Comparison of ENCODE assay signal across 8 mouse cellular contexts in the genomic region with DNA sequence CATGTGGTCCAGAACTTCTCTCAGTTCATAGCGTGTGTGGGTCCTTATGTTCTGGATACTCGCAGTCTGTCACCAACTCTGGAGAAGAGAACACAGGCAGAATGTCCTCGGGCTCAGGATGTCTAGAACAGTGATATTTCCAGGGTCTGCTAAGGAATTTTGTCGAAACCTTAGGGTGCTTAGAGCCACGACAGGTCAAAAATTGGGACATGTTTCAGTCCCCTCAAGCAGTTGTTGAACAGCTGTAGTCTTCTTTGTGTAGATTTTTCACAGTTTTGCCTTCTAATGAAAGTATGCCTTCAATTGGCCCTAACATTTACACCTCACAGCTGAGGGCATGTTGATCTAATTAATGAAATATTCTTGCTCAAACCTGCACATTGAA. TPM values are rescaled to one million over a fixed set of nuclear protein-coding genes. Genes with fewer than 3 reads are reported as not detected.
DNase-seq lines count a peak whose midpoint lies in the region; ATAC-seq and TF ChIP-seq lines count a peak whose summit lies in the region.

No protein-coding gene starts in this region.

- peaks cover 7% of the 10 kb centered on the region; the same call in 1 of the 2 replicates for H3K4me1 ChIP-seq in spleen, adult 2 months (ENCODE audit: control insufficient read depth, insufficient read depth, insufficient read length)
- peaks cover 12% of the 10 kb centered on the region for H3K4me1 ChIP-seq in limb, embryonic 15.5 days
- 0 out of 2 replicates have a peak, but pooled peaks cover 3% of the 10 kb centered on the region for H3K4me1 ChIP-seq in stomach, postnatal 0 days (replicated peaks; ENCODE audit: control insufficient read depth, insufficient read depth)

- H3K9ac ChIP-seq in limb, embryonic 15.5 days: peak overlapping the region; percentile 67
- H3K9ac ChIP-seq in stomach, postnatal 0 days (ENCODE audit: low read length): peak overlapping the region; percentile 92

- DNase-seq in frontal cortex, adult 2 months (ENCODE audit: extremely low spot score in 1 of 2, low spot score in 1 of 2): no peak
- DNase-seq in spleen, adult 2 months (ENCODE audit: low read depth in 1 of 2, low spot score in 2 of 2): no peak
- no peak for DNase-seq in spleen, postnatal 36 days (ENCODE audit: low spot score in 2 of 2)
- DNase-seq in stomach, postnatal 0 days (ENCODE audit: low spot score): no peak
- no peak for DNase-seq in left cerebral cortex, adult 9 months (ENCODE audit: low spot score in 2 of 2)
- no peak for DNase-seq in left cerebral cortex, adult 11 months (ENCODE audit: low spot score)

- no peak for TF ChIP-seq POLR2A in spleen, adult 2 months (IDR thresholded peaks at IDR 0.05; ENCODE audit: low read depth, low read length)

- H3K4me3 ChIP-seq in spleen, adult 2 months (ENCODE audit: extremely low read depth, insufficient read depth, insufficient read length): peak overlapping the region; percentile 77
- H3K4me3 ChIP-seq in limb, embryonic 15.5 days: peak overlapping the region; percentile 63
- peak overlapping the region; percentile 80 for H3K4me3 ChIP-seq in stomach, postnatal 0 days (ENCODE audit: low read depth, low read length)

- no peak for TF ChIP-seq EP300 in stomach, postnatal 0 days (optimal IDR thresholded peaks at IDR 0.05)

- ATAC-seq in frontal cortex, adult (ENCODE audit: low TSS enrichment): peak; percentile 17; the same call in 1 of the 2 replicates
- ATAC-seq in limb, embryonic 15.5 days (ENCODE audit: insufficient number of reproducible peaks, low FRiP score, low TSS enrichment, low read depth): no peak
- ATAC-seq in stomach, postnatal 0 days (ENCODE audit: low FRiP score, low TSS enrichment): no peak

- H3K4me2 ChIP-seq in limb, embryonic 15.5 days: peak overlapping the region; percentile 49
- H3K4me2 ChIP-seq in stomach, postnatal 0 days (replicated peaks; ENCODE audit: low read depth): peak overlapping the region; percentile 74

- no peaks in the 10 kb centered on the region for H3K27me3 ChIP-seq in spleen, adult 2 months (ENCODE audit: control insufficient read depth, insufficient read depth, low read length)
- no peaks in the 10 kb centered on the region for H3K27me3 ChIP-seq in limb, embryonic 15.5 days
- H3K27me3 ChIP-seq in stomach, postnatal 0 days (ENCODE audit: control insufficient read depth, insufficient read depth, low read length): no peaks in the 10 kb centered on the region

- WGBS in spleen, adult 2 months: 8% methylated on average over 5 of the region's 5 CpGs
- WGBS in limb, embryonic 15.5 days: 7% methylated on average over 5 of the region's 5 CpGs
- 7% methylated on average over 5 of the region's 5 CpGs for WGBS in stomach, postnatal 0 days

- TF ChIP-seq CTCF in spleen, adult 2 months (IDR thresholded peaks at IDR 0.05; ENCODE audit: extremely low read depth, insufficient read depth, insufficient read length, insufficient replicate concordance): no peak
- TF ChIP-seq CTCF in stomach, postnatal 0 days (IDR thresholded peaks at IDR 0.05; ENCODE audit: low read depth): no peak

- H3K9me3 ChIP-seq in limb, embryonic 15.5 days: no peaks in the 10 kb centered on the region
- H3K9me3 ChIP-seq in stomach, postnatal 0 days (ENCODE audit: control insufficient read depth, low read length): no peaks in the 10 kb centered on the region

- H3K27ac ChIP-seq in spleen, adult 2 months (ENCODE audit: insufficient read depth, low read length): no peak overlapping the region
- H3K27ac ChIP-seq in limb, embryonic 15.5 days: peak overlapping the region; percentile 87
- peak overlapping the region; percentile 85 for H3K27ac ChIP-seq in stomach, postnatal 0 days (replicated peaks)

- no peaks in the 10 kb centered on the region; the same call in 1 of the 2 replicates for H3K36me3 ChIP-seq in spleen, adult 2 months (ENCODE audit: control insufficient read depth, insufficient read depth, low read length)
- peaks cover 3% of the 10 kb centered on the region; the same call in 1 of the 2 replicates for H3K36me3 ChIP-seq in limb, embryonic 15.5 days
- no peaks in the 10 kb centered on the region for H3K36me3 ChIP-seq in stomach, postnatal 0 days (ENCODE audit: control insufficient read depth, insufficient read depth, low read length)

RNA-seq across cellular contexts. Expression of gene Cops4, which starts 0.9 kb away (rescaled TPM):
- 76.6 and 83.9 TPM in 2 replicates for polyA plus RNA-seq in frontal cortex, adult 2 months (2012; rRNA removed)
- polyA plus RNA-seq in spleen, adult 2 months (2012; rRNA removed): 9.4 and 9.9 TPM in 2 replicates
- 182 and 195 TPM in 2 replicates for polyA plus RNA-seq in limb, embryonic 15.5 days (2015; fragmentation: Nextera tagmentation; extraction: Ambion mirVana)
- 106 and 107 TPM in 2 replicates for polyA plus RNA-seq in stomach, postnatal 0 days (2015; fragmentation: Nextera tagmentation; extraction: Ambion mirVana)

RNA-seq across cellular contexts. Expression of gene Lin54, which starts 18.6 kb away (rescaled TPM):
- 6.4 and 7.9 TPM in 2 replicates for polyA plus RNA-seq in frontal cortex, adult 2 months (2012; rRNA removed)
- 3.4 and 4.1 TPM in 2 replicates for polyA plus RNA-seq in spleen, adult 2 months (2012; rRNA removed)
- 9.2 and 10.6 TPM in 2 replicates for polyA plus RNA-seq in limb, embryonic 15.5 days (2015; fragmentation: Nextera tagmentation; extraction: Ambion mirVana)
- 5.9 TPM in 2 replicates for polyA plus RNA-seq in stomach, postnatal 0 days (2015; fragmentation: Nextera tagmentation; extraction: Ambion mirVana)

RNA-seq across cellular contexts. Expression of gene Plac8, which starts 53.0 kb away (rescaled TPM):
- 6.7 and 12.0 TPM in 2 replicates for polyA plus RNA-seq in frontal cortex, adult 2 months (2012; rRNA removed)
- polyA plus RNA-seq in spleen, adult 2 months (2012; rRNA removed): 322 and 350 TPM in 2 replicates
- 5.3 and 8.3 TPM in 2 replicates for polyA plus RNA-seq in limb, embryonic 15.5 days (2015; fragmentation: Nextera tagmentation; extraction: Ambion mirVana)
- 379 and 398 TPM in 2 replicates for polyA plus RNA-seq in stomach, postnatal 0 days (2015; fragmentation: Nextera tagmentation; extraction: Ambion mirVana)

Comparison
In these comparisons a context has a peak if more than half of its experiments do, and no peak if none do; other contexts are left out.
1. RNA of gene Plac8, which starts 53.0 kb away (polyA plus RNA-seq): 379 to 398 TPM in stomach, postnatal 0 days and 322 to 350 TPM in spleen, adult 2 months; 6.7 to 12.0 TPM in frontal cortex, adult 2 months and 5.3 to 8.3 TPM in limb, embryonic 15.5 days; every median in the first group is over 10 times any median in the second.
2. Peak in every context shown above with its lines, with median percentiles within 50 percentile points of each other: H3K4me3 ChIP-seq.